Mouse (Mus musculus) heart, embryonic 11.5 days (tissue): Measurements from ENCODE around the gene Pigs. TPM values are rescaled to one million over a fixed set of nuclear protein-coding genes. Genes with fewer than 3 reads are reported as not detected.

Experiments
- ATAC-seq: fragments of 200-750 bp; cut with Nextera tagmentation; replicated peaks from 2 replicates; pipeline ENCODE4 v1.8.0; 2017; ENCODE audit warnings: moderate library complexity; ENCODE audit not compliant: insufficient number of reproducible peaks, low FRiP score, low TSS enrichment
- H3K27ac ChIP-seq: fragments of 300-500 bp; sonication (generic); 2 replicates; pipeline ENCODE4 v1.5.1; 2014; ENCODE audit warnings: mild to moderate bottlenecking, low read depth, low read length
- H3K27me3 ChIP-seq: fragments of 300-500 bp; sonication (generic); 2 replicates; pipeline ENCODE4 v1.6.1; 2014; ENCODE audit warnings: mild to moderate bottlenecking, low read length, mixed read lengths; ENCODE audit not compliant: control insufficient read depth, insufficient read depth
- H3K36me3 ChIP-seq: fragments of 300-500 bp; sonication (generic); 2 replicates; pipeline ENCODE4 v1.6.1; 2014; ENCODE audit warnings: mild to moderate bottlenecking, low read length, moderate library complexity, mixed read lengths; ENCODE audit not compliant: control insufficient read depth, insufficient read depth
- H3K4me1 ChIP-seq: fragments of 300-500 bp; sonication (generic); 2 replicates; pipeline ENCODE4 v1.6.1; 2014; ENCODE audit warnings: low read length; ENCODE audit not compliant: control insufficient read depth, insufficient read depth
- H3K4me2 ChIP-seq: fragments of 300-500 bp; sonication (generic); 2 replicates; pipeline ENCODE4 v1.6.1; 2014; ENCODE audit warnings: mild to moderate bottlenecking, moderate library complexity
- H3K4me3 ChIP-seq: fragments of 300-500 bp; sonication (generic); 2 replicates; pipeline ENCODE4 v1.5.1; 2014; ENCODE audit warnings: low read depth, low read length
- H3K9ac ChIP-seq: fragments of 300-500 bp; sonication (generic); 2 replicates; pipeline ENCODE4 v1.6.1; 2014; ENCODE audit warnings: mild to moderate bottlenecking, low read depth, low read length, moderate library complexity
- H3K9me3 ChIP-seq: fragments of 300-500 bp; sonication (generic); replicated peaks from 2 replicates; pipeline ENCODE4 v1.6.1; 2016; ENCODE audit warnings: low read length; ENCODE audit not compliant: control insufficient read depth
- WGBS: fragments of 180-500 bp; shearing (Covaris S2); extraction: QIAGEN DNeasy Blood & Tissue Kit; methylation state at CpG from one replicate; pipeline ENCODE4 v1.1.7; 2014; ENCODE audit not compliant: insufficient replicate concordance; 5-methylcytosine and 5-hydroxymethylcytosine counted together
- polyA plus RNA-seq: library from polyadenylated mRNA; unstranded; fragments of >200 nt; fragmentation: Nextera tagmentation; extraction: Ambion mirVana; gene quantifications from 2 replicates; pipeline ENCODE4 v1.2.1, GENCODE M21; 2014

Gene Pigs
- polyA plus RNA-seq, 1 experiment from 2014 or later: 58.7 TPM

DNA sequence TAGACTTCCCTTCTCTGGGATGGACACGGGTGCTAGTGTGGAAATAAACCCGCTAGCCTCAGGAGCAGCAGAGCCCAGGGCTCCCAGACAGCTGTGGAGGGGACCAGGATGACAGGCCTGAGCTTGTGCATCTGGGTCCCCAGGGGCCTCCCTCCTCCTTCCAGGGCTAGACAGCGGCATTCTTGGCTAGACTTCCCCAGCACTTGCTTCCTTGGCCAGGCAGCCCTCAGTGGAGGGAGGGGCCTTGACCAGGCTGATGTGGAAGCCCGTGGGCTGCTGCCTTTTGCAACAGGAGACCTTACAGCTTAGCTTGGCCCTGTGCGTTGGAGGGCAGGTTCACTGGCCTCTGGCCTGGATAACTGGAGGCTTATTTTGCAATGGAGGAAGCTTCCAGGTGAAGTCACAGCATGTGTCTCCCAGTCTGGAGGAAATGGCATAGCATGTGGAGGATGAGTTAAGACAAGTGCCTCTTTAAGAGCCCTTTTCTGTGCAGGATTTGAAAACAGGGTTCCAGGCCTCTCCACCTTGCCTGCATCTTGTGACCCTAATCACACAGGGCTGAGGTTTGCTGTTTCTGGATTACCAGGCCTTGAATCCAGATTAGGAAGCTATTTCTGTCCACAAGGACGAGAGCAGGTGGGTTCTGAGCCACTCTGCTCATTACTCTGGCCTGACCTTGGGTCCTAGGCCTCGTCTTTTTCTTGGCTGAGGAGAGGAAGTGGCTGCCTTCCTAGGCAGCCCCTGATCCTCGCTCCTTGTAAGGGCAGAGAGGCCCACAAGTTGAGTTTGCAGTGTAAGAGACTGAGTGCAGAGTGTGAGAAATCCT, 16.9 kb downstream of the Pigs start:
- H3K36me3 ChIP-seq: peaks cover 5% of the 10 kb centered on the region; the same call in 1 of the 2 replicates
- no peaks in the 10 kb centered on the region for H3K27me3 ChIP-seq
- ATAC-seq: no peak
- peak overlapping the region; percentile 83 for H3K4me2 ChIP-seq
- H3K4me1 ChIP-seq: peaks cover 34% of the 10 kb centered on the region
- WGBS: 32% methylated on average over 8 of the region's 8 CpGs
- H3K4me3 ChIP-seq: peak overlapping the region; percentile 1; the same call in 1 of the 2 replicates
- H3K27ac ChIP-seq: peak overlapping the region; percentile 51
- no peaks in the 10 kb centered on the region for H3K9me3 ChIP-seq
- peak overlapping the region; percentile 24; the same call in 1 of the 2 replicates for H3K9ac ChIP-seq

DNA sequence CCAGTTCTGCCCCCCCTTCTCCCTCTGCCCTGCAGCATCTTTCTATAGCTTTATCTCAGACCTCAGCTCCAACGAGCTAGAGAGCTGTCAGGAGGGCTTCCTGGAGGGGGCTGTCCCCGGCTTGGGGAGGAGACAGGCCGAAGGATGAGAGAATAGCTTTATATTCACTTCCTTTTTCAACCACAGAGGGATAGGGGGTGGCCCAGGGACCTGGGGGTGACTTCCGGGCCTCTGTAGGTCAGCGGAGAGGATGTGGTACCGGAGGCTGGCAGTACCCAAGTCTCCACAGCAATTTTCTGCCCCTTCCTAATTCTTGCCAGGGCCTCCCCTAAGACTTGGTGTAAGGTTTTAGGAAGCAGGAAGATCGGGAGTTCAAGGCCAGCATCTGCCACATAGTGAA, 17.6 kb downstream of the Pigs start:
- ATAC-seq: no peak
- no peak overlapping the region for H3K4me3 ChIP-seq

DNA sequence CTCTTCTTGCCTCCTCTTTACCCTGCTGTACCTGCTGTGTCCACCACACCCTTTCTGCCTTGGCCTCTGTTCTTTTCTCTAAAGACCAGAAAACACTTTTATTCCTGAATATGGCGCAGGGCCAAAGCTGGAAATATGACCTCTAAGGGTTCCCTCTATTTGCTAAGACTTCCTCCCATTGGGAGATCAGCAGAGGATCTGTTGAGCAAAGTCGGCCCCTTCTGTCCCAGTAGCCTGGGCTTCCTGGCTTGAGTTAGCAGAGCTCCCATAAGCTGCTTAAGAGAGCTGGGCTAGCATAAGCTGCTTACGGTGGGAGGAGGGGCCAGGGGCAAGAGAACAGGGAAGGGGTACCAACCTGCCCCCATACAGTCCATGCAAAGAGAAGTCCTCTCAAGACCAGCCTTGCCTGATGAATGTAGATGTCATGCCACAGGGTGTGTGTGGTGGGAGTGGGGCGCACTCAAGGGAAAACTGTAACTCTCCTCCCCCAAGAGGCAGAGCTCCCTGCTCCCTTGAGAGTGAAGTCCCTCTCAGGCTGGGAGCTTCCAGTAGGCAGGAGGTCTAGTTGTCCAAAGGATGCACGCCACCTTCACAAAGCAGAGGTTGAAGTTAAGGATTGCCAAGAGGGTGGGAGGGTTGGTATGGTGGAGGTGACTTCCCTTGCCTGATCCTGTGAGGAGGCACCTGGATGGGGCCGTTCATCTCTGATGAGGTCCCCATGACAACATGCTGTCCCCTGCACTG, 18.3 kb downstream of the Pigs start:
- no peak overlapping the region for H3K27ac ChIP-seq
- H3K9ac ChIP-seq: no peak overlapping the region
- no peaks in the 10 kb centered on the region for H3K9me3 ChIP-seq
- no peaks in the 10 kb centered on the region for H3K27me3 ChIP-seq
- H3K36me3 ChIP-seq: peaks cover 4% of the 10 kb centered on the region; the same call in 1 of the 2 replicates
- H3K4me1 ChIP-seq: peaks cover 34% of the 10 kb centered on the region
- no peak for ATAC-seq
- no peak overlapping the region for H3K4me3 ChIP-seq
- 84% methylated on average over 6 of the region's 6 CpGs for WGBS
- no peak overlapping the region for H3K4me2 ChIP-seq

More for the DNA sequence above, 17.6 kb downstream of the Pigs start:
- 65% methylated on average over 7 of the region's 7 CpGs for WGBS
- Histone ChIP-seq H3K27ac (peak overlapping the region; percentile 51; the same call in 1 of the 2 replicates), H3K9ac (peak overlapping the region; percentile 24; the same call in 1 of the 2 replicates), H3K4me2 (peak overlapping the region; percentile 0; the same call in 1 of the 2 replicates), H3K36me3 (peaks cover 4% of the 10 kb centered on the region; the same call in 1 of the 2 replicates), H3K4me1 (peaks cover 34% of the 10 kb centered on the region), H3K9me3 (no peaks in the 10 kb centered on the region), H3K27me3 (no peaks in the 10 kb centered on the region)

DNA sequence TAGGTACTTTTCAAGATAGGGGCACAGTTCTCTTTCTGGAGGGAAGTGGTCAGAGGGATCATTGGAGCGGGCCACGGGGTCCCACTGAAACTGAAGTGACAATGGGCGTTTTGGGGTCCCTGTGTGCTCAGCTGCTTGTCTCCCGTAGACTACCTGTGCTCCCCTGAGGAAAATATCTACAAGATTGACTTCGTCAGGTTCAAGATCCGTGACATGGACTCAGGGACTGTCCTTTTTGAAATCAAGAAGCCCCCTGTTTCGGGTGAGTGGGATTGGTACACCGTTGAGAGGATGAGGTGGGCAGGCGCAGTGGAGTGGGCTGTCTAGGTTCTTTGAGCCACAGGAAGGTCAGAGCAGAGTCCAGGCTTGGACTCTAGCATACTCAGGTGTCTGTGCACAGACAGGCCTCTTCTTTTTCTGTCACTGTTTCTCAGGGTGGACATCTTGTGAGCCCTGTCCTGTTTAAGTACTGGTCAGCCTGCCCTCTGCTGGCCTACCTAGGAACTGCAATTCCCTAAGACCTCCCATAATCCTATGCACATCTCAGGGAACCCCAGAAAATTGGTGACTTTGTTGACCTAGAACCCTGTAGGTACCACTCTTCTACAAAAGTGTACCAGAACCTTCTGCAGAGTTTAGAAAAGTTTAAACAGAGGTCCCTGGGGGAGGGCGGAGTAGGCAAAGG, 19.0 kb downstream of the Pigs start:
- Histone ChIP-seq H3K4me2 (no peak overlapping the region), H3K4me3 (no peak overlapping the region), H3K36me3 (peaks cover 4% of the 10 kb centered on the region; the same call in 1 of the 2 replicates), H3K9me3 (no peaks in the 10 kb centered on the region), H3K9ac (no peak overlapping the region), H3K27me3 (no peaks in the 10 kb centered on the region), H3K4me1 (peaks cover 34% of the 10 kb centered on the region), H3K27ac (no peak overlapping the region)
- 85% methylated on average over 10 of the region's 10 CpGs for WGBS
- no peak for ATAC-seq

DNA sequence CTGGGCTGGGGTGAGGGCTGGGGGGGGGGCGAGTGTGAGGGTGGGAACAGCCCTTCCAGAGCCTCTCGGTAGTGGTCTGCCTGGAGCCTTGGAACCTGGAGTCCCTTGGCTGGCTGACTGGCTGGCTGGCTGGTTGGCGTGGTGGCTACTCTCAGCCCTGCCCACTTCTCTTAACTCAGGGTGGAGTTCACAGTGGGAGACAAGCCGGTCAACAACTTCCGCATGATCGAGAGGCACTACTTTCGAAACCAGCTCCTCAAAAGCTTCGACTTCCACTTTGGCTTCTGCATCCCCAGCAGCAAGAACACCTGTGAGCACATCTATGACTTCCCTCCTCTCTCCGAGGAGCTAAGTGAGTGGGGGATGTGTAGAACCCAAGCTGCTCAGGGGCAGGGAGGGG, 19.7 kb downstream of the Pigs start:
- Histone ChIP-seq H3K4me2 (no peak overlapping the region), H3K27me3 (no peaks in the 10 kb centered on the region), H3K4me1 (peaks cover 34% of the 10 kb centered on the region), H3K9me3 (no peaks in the 10 kb centered on the region), H3K9ac (no peak overlapping the region), H3K27ac (no peak overlapping the region), H3K36me3 (peaks cover 4% of the 10 kb centered on the region; the same call in 1 of the 2 replicates), H3K4me3 (no peak overlapping the region)
- ATAC-seq: no peak
- WGBS: 81% methylated on average over 9 of the region's 9 CpGs

DNA sequence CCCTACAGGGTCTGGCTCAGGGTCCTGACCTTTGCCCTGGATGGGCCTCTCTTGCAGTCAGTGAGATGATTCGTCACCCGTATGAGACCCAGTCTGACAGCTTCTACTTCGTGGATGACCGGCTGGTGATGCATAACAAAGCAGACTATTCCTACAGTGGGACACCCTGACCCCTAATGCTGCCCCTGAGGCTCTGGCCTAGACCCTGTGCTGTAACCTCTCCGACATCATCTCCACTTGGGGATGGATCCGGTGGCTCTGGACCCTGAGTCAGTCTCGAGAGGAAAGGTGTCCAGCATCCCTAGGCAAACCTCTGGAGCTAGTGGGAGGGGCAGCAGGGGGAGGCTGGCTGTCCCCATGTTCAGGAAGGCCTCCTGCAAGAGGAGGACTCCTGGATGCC, 20.3 kb downstream of the Pigs start:
- peaks cover 34% of the 10 kb centered on the region for H3K4me1 ChIP-seq
- H3K4me3 ChIP-seq: no peak overlapping the region
- peaks cover 4% of the 10 kb centered on the region; the same call in 1 of the 2 replicates for H3K36me3 ChIP-seq
- no peak overlapping the region for H3K4me2 ChIP-seq
- 67% methylated on average over 7 of the region's 7 CpGs for WGBS
- no peaks in the 10 kb centered on the region for H3K9me3 ChIP-seq
- H3K27me3 ChIP-seq: no peaks in the 10 kb centered on the region
- H3K9ac ChIP-seq: no peak overlapping the region
- no peak overlapping the region for H3K27ac ChIP-seq
- ATAC-seq: no peak

DNA sequence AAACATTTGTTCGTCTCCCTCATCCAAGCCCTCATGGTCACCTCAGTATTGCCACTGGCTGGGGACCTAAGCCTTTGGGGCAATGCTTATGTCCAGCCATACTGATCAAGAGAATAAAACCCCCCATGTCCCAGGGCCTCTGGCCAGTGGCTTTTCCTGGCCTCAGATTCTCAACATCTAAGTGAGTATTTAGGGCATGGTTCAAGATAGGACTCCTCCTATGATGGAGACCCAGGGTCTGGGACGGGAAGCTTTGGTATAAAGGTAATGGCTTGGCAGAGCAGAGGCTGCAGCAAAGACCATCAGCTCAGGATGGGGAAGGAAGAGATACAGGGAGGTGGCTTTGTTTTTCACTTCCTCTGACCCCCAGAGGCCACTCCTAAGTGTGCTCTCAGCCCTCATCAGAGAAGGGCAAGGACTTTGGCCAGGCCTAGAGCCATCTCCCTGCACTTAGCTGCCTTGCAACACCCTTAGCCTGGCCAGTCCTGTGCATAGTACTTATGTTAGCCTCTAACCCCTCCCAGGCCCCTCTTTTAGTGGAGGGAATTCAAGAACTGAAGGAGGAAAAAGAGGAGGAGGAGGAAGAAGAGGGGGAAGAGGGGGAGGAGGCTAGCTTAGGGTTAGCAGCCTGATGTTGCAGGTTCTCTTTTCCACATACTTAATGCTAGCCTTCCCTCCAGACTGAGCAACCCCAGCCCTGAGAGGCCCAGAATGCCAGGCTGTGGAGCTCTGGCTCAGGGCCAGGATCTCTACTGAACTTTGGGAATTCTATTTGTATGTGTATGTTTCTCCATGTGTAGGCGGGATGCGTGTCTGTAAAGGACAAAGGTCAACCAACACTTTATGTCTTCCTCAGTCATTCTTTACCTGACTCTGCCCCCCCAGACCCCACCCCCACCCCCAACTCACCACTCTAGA, 21.5 kb downstream of the Pigs start:
- Histone ChIP-seq H3K4me2 (no peak overlapping the region), H3K36me3 (peaks cover 4% of the 10 kb centered on the region; the same call in 1 of the 2 replicates), H3K9ac (no peak overlapping the region), H3K4me3 (no peak overlapping the region), H3K27ac (no peak overlapping the region), H3K27me3 (no peaks in the 10 kb centered on the region), H3K9me3 (no peaks in the 10 kb centered on the region), H3K4me1 (peaks cover 28% of the 10 kb centered on the region)
- WGBS: 80% methylated on average over 4 of the region's 4 CpGs
- no peak for ATAC-seq
